Mouse (Mus musculus) lung, postnatal 10 days (tissue): ENCODE measurements around the gene Rims3.
A peak's percentile ranks its signal among the peaks of the same experiment; 100 is the strongest.

Experiments
- DNase-seq: peaks from one replicate; pipeline ENCODE4 v3.0.0; 2021

Rims3 gene

GRCm38 (mm10) chr4:120850946-120851345, 3.7 kb upstream of the Rims3 start:
- peak; percentile 66 for DNase-seq

- DNase-seq, result no peak
Measured at GRCm38 (mm10) chr4:120855360-120856060, 894 bp downstream of the Rims3 start.

- no peak for DNase-seq
Measured at GRCm38 (mm10) chr4:120856376-120856775, 1.8 kb downstream of the Rims3 start.

GRCm38 (mm10) chr4:120859865-120860264, 5.2 kb downstream of the Rims3 start:
- DNase-seq, result no peak

GRCm38 (mm10) chr4:120866211-120866610, 11.6 kb downstream of the Rims3 start:
- peak; percentile 53 for DNase-seq

- DNase-seq, result no peak
Measured at GRCm38 (mm10) chr4:120868246-120868645, 13.6 kb downstream of the Rims3 start.

- no peak for DNase-seq
Measured at GRCm38 (mm10) chr4:120868988-120869387, 14.4 kb downstream of the Rims3 start.

- no peak for DNase-seq
Measured at GRCm38 (mm10) chr4:120870262-120870748, 15.7 kb downstream of the Rims3 start.

- DNase-seq, result no peak
Measured at GRCm38 (mm10) chr4:120875961-120876360, 21.3 kb downstream of the Rims3 start.

- DNase-seq, result no peak
Measured at GRCm38 (mm10) chr4:120878728-120879127, 24.1 kb downstream of the Rims3 start.

- DNase-seq, result no peak
Measured at GRCm38 (mm10) chr4:120879386-120879785, 24.8 kb downstream of the Rims3 start.

GRCm38 (mm10) chr4:120880731-120881432, 26.3 kb downstream of the Rims3 start:
- no peak for DNase-seq

GRCm38 (mm10) chr4:120882002-120882625, 27.5 kb downstream of the Rims3 start:
- no peak for DNase-seq

- DNase-seq, result no peak
Measured at GRCm38 (mm10) chr4:120885208-120886120, 30.8 kb downstream of the Rims3 start.

- DNase-seq, result no peak
Measured at GRCm38 (mm10) chr4:120886131-120886530, 31.5 kb downstream of the Rims3 start.

GRCm38 (mm10) chr4:120886811-120887210, 32.2 kb downstream of the Rims3 start:
- no peak for DNase-seq

GRCm38 (mm10) chr4:120887381-120888112, 32.9 kb downstream of the Rims3 start:
- peak; percentile 67 for DNase-seq

- no peak for DNase-seq
Measured at GRCm38 (mm10) chr4:120888884-120889283, 34.3 kb downstream of the Rims3 start.

- DNase-seq, result no peak
Measured at GRCm38 (mm10) chr4:120890754-120891440, 36.3 kb downstream of the Rims3 start.

- no peak for DNase-seq
Measured at GRCm38 (mm10) chr4:120891960-120892359, 37.3 kb downstream of the Rims3 start.

- no peak for DNase-seq
Measured at GRCm38 (mm10) chr4:120892516-120892915, 37.9 kb downstream of the Rims3 start.
